Mouse (Mus musculus) bone marrow, adult 2 months (tissue): ENCODE measurements around the gene Stat5a.

Source experiments
- CTCF ChIP-seq: fragments of 200-500 bp; IDR thresholded peaks from 2 replicates; pipeline ENCODE4 v1.5.1; 2011; ENCODE audit warnings: low read length, control low read depth; ENCODE audit not compliant: control insufficient read depth, insufficient read depth
- POLR2A ChIP-seq: fragments of 200-500 bp; IDR thresholded peaks from 2 replicates; pipeline ENCODE4 v1.6.1; 2011; ENCODE audit warnings: low read depth, mild to moderate bottlenecking, control low read depth, low read length, borderline replicate concordance; ENCODE audit not compliant: control insufficient read depth

DNA sequence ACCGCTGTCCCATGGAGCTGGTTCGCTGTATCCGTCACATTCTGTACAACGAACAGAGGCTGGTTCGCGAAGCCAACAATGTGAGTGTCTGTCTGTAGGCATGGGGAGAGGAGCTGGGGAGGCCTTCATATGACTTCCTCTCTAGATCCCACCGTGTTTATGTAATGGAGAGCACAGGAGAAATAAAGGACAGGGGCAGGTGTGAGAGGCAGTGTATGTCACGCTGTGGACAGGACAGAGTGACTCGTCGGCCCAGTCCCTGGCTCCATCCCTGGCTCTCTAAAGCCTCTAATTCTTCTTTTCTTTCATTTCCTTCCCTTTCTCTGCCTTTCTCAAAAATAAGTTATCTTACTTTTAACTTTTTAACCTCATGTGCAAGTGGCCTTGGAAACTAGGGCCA is 4.0 kb downstream of the Stat5a start:
- no peak for TF ChIP-seq POLR2A
- TF ChIP-seq CTCF = no peak
